Mouse (Mus musculus) bone marrow, adult 2 months (tissue): ENCODE data around the gene Trim47.

Experiments
- CTCF ChIP-seq: fragments of 200-500 bp; IDR thresholded peaks from 2 replicates; pipeline ENCODE4 v1.5.1; 2011; ENCODE audit warnings: low read length, control low read depth; ENCODE audit not compliant: control insufficient read depth, insufficient read depth
- POLR2A ChIP-seq: fragments of 200-500 bp; IDR thresholded peaks from 2 replicates; pipeline ENCODE4 v1.6.1; 2011; ENCODE audit warnings: low read depth, mild to moderate bottlenecking, control low read depth, low read length, borderline replicate concordance; ENCODE audit not compliant: control insufficient read depth

GRCm38 (mm10) chr11:116064187-116064867 lies 62.7 kb downstream of the Trim47 start:
- TF ChIP-seq CTCF, result no peak
- TF ChIP-seq POLR2A, result no peak
